Mouse (Mus musculus) cerebellum, adult 18-20 months (tissue): ENCODE measurements around the gene Carhsp1.

Source experiments
- DNase-seq, 2 experiments: peaks; one replicate each; pipeline ENCODE4 v3.0.0; 2021

The Carhsp1 gene

DNA sequence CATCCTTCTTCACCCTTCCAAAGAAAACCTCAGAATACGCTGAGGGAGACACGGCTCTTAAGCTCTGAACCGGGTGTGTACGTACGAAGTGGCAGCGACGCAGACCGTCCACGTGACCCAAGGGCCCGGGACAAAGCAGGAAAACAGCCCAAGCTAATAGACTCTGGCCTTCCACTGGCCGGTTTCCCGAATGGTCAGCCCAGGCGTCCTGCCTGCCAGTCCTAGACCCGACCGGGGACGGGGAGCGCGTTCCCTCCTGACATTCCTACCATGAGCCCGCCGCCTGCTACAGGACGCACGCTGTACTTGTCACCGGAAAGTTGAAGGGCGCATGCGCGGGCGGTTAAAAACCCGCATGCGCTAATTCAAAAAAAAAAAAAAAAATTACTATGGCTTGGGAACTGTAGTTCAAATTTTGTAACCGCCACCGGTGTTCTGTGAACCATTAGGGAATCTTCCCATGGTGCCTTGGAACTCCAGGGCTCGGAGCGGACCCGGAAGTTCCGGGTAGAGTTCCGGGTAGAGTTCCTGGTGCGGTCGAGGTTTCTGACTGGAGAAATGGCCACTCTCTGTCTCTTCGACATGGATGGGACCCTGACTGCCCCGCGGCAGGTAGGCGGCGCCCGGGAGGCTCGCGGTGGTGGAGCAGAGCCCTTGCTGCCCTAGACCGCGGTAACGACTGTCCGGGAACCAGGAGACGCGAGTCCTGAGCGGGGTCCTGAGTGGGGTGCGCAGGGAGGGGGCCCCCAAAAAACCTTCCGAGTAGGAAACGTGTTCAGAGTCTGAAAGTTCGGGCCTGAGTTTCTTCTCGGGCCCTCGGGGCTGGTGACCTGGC, 34.5 kb downstream of the Carhsp1 start, which contains the start of the genes Pmm2 and Tmem186:
Gene Pmm2, plus strand, starts transcription at position 458 of the 835 bp plus-strand sequence.
Gene Tmem186, minus strand, starts transcription at position 496 of the 835 bp plus-strand sequence.
- DNase-seq: peak; percentile 86 to 89

- no peak for DNase-seq
Observed at GRCm38 (mm10) chr16:8636867-8637216, 35.1 kb downstream of the Carhsp1 start.

- no peak for DNase-seq
Observed at GRCm38 (mm10) chr16:8631428-8631827, 40.5 kb downstream of the Carhsp1 start.

DNA sequence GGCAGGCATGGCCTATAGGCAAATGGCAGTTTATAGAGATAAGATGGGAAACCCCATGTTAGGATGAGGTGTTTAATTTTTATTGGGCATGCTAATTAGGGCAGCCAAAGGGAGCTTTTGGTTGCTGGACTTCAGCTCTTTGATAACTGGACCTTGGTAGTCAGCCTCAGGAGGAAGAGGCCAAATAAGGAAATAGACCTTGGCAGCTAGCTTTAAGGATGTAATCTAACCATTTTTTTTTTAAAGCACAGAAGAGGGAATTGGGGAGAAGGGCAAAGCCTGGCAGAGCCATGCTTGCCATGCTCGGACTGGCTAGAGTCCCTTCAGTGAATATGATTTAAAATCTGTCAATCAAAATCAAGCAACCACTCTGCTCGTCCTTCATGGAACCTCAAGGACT, 41.5 kb downstream of the Carhsp1 start:
- no peak for DNase-seq

- no peak for DNase-seq
Observed at GRCm38 (mm10) chr16:8620315-8621115, 51.4 kb downstream of the Carhsp1 start.

GRCm38 (mm10) chr16:8619659-8620314, 52.2 kb downstream of the Carhsp1 start:
- no peak for DNase-seq

- DNase-seq: no peak
Observed at GRCm38 (mm10) chr16:8613447-8613846, 58.5 kb downstream of the Carhsp1 start.

DNA sequence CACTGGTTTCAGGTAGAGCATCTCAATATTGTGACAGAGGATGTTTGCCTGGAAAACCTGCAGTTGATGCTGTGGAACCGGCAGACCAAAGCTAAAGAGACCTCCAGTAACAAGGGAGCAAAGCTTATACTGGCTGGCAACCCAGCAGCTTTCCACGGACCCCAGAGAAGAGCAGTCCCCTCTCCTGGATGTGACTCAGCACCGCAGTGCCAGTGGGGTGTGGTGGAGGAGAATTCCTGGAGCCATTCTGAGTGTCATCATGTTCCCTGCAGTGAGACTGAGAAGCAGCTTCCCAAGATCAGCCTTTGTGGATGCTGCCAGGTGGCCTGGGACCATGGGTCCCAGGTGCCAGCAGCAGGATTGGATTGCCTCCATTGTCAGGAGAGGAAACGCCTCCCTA, 58.9 kb downstream of the Carhsp1 start:
- no peak for DNase-seq

GRCm38 (mm10) chr16:8612214-8613005, 59.5 kb downstream of the Carhsp1 start:
- no peak for DNase-seq

DNA sequence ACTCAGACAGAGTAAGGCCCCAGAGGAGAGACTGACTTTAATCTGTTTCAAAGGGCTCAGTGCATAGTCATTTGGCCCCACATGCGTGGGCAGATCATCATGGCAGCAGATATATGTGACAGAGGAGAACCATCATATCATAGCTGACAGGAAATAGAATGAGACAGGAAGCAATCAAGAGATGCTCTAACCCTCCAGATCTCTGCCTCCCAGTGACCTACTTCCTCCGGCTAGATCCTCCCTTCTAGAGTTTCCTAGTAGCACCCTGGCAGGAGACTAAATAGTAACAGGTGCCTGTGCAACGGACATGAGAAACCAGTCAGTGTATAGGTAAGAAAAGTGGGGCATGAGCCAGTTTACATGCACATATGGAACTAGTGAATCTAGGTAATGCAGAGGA, 61.6 kb downstream of the Carhsp1 start:
- DNase-seq: no peak
